Mouse (Mus musculus) cerebellum, adult 2 months (tissue): ENCODE data around the gene Ankrd12.
A peak's percentile ranks its signal among the peaks of the same experiment; 100 is the strongest.

Source experiments
- CTCF ChIP-seq: fragments of 200-500 bp; IDR thresholded peaks from 2 replicates; pipeline ENCODE4 v1.5.1; 2011; ENCODE audit warnings: low read depth, mild to moderate bottlenecking, control low read depth, low read length, moderate library complexity, borderline replicate concordance; ENCODE audit not compliant: insufficient read depth
- POLR2A ChIP-seq: fragments of 200-500 bp; IDR thresholded peaks from 2 replicates; pipeline ENCODE4 v1.6.1; 2011; ENCODE audit warnings: low read length, control low read depth, borderline replicate concordance; ENCODE audit not compliant: insufficient read depth

DNA sequence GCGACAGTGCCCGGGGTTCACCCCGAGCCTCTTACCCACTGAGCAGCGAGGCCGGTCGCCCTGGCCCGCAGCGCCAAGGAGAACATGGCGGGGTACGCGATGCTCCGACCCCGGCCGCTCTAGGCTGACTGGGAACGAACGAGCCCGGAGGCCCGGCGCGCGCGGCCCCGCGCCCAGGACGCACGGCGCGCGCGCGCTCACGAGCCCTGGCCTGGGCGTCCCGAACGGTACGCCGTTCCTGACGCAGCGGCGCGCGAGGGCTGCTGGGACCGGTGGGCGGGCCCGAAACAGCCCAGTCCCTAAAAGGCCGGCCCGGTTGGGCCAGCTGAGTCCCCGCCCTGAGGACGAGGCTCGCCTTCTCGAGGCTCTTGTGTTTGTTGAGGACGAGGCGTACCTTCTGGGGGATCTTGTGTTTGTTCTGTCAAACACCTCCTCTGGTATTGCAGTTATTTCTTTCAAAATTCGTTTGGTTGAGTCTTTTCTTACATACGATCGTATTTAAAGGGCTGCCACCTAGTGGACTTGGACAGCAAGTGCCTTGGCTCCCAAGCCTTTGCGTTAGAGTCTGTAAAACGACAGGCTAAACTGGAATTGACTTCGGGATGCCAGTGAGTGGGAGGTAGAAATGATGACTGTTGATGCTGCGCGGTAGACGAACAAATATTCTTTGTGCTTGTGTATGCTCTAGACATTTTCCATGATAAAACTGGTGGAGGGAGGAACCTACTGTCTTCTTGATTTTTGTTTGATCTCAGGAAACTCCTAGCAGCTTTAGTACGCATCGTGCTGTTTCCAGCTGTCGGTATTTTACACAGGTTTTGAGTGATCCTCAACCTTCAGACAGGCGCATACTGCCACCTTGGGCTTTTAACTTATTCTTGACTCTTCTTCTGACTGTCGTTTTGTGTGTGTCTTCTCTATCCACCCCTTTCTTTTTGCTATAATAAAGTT lies 24.8 kb upstream of the Ankrd12 start, which contains the start of gene Ndufv2:
- TF ChIP-seq CTCF (peak; percentile 71), POLR2A (peak; percentile 92)
